Mouse (Mus musculus) olfactory bulb, adult 2 months (tissue): ENCODE data around the gene Gzmm.
A peak's percentile ranks its signal among the peaks of the same experiment; 100 is the strongest.

Source experiments
- CTCF ChIP-seq: fragments of 200-500 bp; IDR thresholded peaks from 2 replicates; pipeline ENCODE4 v1.5.1; 2012; ENCODE audit warnings: low read depth, mild to moderate bottlenecking, low read length, moderate library complexity; ENCODE audit not compliant: insufficient read depth
- POLR2A ChIP-seq: fragments of 200-500 bp; IDR thresholded peaks from 2 replicates; pipeline ENCODE4 v1.6.1; 2012; ENCODE audit warnings: mild to moderate bottlenecking, low read depth, low read length, moderate library complexity; ENCODE audit not compliant: insufficient read depth

- no peak for TF ChIP-seq CTCF
- TF ChIP-seq POLR2A, result 0 out of 2 replicates have a peak, but pooled peaks have one; percentile 15
Observed at GRCm38 (mm10) chr10:79716254-79716987, 27.6 kb downstream of the Gzmm start, which contains the start of gene Hcn2.
